Mouse (Mus musculus) cerebellum, adult 8-10 months (tissue): ENCODE data around the gene Sprn.
A peak's percentile ranks its signal among the peaks of the same experiment; 100 is the strongest.

Experiments used
- DNase-seq: peaks from one replicate; pipeline ENCODE4 v3.0.0; 2022

Sprn gene

GRCm38 (mm10) chr7:140154218-140154927 lies at the start of gene Sprn:
Gene Sprn (minus strand): TSS chr7:140154877.
- DNase-seq: peak; percentile 66

DNA sequence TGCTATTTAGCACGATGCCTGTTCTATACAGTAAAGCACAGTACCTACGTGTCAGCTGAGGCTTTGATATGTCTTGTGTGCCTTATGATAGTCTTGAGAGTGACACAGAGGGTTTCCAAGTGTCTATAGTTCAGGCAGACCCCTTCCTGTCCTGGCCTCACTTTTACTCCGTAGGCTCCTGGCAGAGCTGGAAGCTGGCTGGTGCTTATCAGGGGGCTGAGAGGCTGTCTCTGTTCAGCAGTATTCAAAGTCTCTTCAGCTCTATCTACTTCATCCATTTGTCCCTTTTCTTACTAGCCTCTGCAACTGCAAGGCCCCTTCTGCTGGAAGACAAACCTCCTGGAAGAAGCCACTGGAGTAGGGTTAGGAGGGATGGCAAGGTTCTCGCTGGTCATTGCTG lies 46.4 kb upstream of the Sprn start:
- DNase-seq: no peak

- no peak for DNase-seq
Observed at GRCm38 (mm10) chr7:140196002-140196401, 41.3 kb upstream of the Sprn start.

- no peak for DNase-seq
Observed at GRCm38 (mm10) chr7:140194031-140194430, 39.4 kb upstream of the Sprn start.

DNA sequence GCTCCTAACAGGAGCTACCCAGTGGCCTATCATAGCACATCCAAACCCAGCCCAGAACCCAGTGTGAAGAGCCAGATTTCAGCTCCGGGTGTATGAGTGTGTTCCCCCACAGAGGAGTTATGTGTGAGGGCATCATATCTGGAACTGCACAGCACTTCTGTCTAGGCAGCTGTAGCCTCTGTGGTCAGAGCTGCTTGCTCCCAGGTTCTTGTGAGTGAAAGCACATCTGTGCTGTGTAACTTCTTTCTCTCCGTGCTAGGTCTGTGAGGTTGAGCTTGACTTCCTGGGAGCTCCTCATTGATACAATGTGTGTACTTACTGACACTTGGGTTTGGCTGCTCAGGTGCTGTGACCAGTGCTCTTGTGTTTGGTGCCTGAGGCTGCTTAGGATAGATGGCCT lies 38.2 kb upstream of the Sprn start:
- no peak for DNase-seq

DNA sequence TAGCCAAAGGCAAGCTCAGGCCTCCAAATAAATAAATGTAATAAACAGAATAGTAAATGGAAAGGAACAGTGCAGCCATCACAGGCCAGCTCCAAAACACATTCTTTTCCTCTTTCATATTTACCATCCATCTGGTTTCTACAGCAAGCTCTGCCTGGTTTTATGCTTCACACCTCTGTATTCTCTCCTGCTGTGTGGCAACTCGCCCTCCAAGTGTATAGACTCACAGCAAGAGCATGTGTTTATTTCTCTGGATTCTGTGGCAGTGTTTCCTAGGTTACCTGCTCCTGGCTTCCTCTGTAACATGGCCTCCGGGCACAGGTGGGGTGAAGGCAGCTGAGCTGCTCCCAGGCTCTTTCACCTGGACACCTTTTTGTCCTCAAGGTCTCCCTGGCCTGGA lies 37.8 kb upstream of the Sprn start:
- no peak for DNase-seq

GRCm38 (mm10) chr7:140190435-140190834 lies 35.8 kb upstream of the Sprn start:
- DNase-seq: no peak

- no peak for DNase-seq
Observed at GRCm38 (mm10) chr7:140188391-140189328, 34.0 kb upstream of the Sprn start.

- no peak for DNase-seq
Observed at GRCm38 (mm10) chr7:140187721-140188390, 33.2 kb upstream of the Sprn start.

DNA sequence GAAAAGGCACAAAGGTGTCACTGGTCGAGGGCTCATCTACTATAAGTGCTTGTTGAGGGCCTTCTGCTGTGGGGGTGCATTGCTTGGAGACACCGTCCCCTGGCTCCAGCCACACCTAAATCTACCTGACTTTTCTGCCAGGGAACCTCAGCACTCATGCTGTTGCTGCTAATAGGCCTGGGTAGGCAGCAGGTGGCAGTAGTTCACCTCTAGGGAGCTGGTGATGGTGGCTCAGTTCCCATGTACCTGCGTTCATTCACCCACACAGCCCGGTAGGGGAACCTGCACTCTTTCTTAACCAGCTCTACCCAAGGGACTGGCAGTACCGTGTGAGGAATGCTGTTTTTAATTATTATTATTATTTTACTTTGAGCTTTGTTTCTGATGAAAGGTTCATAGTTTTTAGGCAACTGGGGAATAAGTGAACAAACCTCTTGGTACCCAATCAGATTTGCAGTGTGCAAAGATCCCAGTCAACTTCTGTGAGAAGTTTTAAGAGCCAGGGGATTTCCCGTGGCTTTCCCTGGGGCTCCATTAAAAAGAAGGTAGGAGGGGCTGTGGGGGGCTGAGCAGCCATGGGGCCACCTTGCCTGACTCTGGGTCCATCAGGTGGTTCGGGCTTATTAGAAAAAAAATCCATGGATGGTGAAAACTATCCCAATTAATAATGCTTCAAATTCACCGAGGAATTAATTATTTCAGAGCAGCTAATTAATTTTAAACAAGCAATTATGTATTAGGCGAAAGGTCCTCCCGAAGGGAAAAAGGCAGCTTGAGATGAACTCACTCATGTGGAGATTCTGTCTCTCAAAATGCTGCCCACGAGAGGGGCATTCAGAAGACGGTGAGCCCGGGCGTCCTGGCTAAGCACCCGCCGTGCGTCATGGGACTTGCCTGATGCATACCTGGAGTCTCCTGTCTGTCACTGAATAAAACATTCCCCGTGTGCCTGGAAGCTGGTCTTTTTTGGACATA lies 32.3 kb upstream of the Sprn start:
- DNase-seq: no peak

- DNase-seq: no peak
Observed at GRCm38 (mm10) chr7:140184206-140184605, 29.5 kb upstream of the Sprn start.

- no peak for DNase-seq
Observed at GRCm38 (mm10) chr7:140180692-140181091, 26.0 kb upstream of the Sprn start.

DNA sequence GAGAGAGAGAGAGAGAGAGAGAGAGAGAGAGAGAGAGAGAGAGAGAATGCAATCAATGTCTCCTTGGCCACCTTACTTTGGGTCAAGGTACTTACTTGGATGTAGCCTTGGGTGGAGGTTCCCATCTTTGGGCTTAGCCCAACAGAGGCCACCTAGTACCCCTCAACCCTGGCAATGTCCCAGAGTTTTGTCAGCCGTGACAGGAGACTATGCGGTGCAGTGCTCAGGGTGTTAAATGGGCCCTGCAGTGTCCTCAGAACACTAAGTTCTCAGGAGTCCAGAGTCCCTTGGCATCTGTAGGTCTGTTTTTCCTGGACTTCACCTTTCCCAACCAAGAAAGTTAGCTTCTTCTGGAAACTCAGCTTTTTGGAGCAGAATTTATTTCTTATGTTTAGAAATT lies 24.5 kb upstream of the Sprn start:
- DNase-seq: no peak

DNA sequence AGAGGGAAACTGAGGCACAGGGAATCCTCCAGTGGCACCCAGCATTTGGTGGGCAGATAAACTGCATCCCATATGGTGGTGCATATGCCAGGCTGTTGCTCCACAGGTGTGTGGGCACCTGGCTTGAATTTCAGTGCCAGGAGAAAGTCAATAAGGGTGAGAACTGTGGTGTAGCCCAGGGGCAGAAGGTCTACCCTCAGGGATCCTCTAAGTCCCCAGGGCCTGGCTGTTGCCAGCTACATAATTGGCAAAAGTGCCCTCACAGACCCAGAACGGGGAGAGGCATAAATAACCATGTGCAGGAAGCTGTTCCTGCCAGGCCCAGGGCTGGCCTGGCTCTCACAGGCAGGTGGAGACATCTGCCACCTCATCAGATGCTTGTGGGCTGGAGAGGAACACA lies 18.3 kb upstream of the Sprn start, which contains the start of gene Olfr523:
TSS of gene Olfr523 (plus strand) at position 282 of the 400 bp plus-strand sequence.
- DNase-seq: peak; percentile 54

- no peak for DNase-seq
Observed at GRCm38 (mm10) chr7:140170863-140171262, 16.2 kb upstream of the Sprn start.

GRCm38 (mm10) chr7:140169386-140169785 lies 14.7 kb upstream of the Sprn start:
- DNase-seq: no peak

- no peak for DNase-seq
Observed at GRCm38 (mm10) chr7:140167950-140168349, 13.3 kb upstream of the Sprn start.

GRCm38 (mm10) chr7:140164664-140165063 lies 10.0 kb upstream of the Sprn start, which contains the start of gene Olfr522:
Gene Olfr522 (minus strand): TSS chr7:140164764.
- no peak for DNase-seq

DNA sequence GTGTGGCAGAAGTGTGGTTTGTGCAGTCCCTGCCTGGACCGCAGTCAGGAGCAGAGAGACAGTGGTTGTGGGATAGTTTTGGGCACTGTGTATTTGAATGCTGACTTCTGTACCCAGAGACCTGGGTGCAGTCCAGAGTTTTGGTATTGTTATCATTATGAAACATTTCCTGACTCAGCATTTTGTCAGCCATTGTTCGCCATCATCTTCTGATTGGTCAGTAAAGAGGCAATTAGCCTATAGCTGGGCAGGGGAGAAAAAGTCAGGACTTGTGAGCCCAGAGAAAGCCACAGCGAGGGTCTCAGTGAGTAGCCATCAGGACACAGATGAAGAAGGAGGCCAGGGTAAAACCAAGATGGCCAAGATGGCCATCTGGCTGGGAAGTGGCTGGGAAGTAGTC lies 5.7 kb upstream of the Sprn start:
- DNase-seq: no peak

DNA sequence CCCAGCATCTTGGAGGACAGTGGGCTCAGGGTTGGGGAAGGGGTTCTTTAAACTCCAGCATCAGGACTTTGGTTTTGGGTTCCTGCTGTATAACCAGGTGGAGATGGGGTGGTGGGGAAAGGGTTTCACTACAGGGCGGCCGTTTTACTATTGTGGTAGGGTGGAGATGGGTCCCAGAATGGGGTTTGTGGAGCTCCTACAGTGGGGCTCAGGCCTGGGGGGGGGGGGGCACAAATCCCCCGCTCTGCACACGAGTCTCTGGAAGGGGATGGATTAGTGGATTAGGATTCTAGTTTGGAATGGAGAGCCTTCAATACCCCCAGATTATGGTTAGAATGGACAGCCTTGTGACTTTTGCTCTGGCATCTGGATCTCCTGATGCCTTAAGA lies 854 bp downstream of the Sprn start:
- no peak for DNase-seq

DNA sequence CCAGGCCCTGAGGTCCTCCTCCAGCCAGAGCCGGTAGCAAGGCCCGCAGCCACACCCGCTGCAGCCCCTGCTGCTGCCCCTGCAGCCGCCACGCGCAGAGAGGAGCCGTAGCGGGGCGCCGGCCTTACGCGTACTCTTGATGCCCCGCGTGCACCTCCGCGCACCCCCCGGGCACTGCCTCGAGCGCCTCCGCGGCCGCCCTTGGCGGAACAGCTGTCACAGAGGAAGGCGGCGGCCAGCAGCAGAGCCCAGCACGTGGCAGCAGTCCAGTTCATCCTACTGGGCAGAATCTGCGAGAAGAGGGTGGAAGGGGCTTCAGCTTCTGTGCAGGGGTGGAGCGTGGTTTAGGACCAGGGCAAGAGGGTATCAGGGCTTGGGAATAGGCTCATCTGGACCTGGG lies 1.3 kb downstream of the Sprn start:
- DNase-seq: peak; percentile 66

GRCm38 (mm10) chr7:140144550-140144949 lies 10.1 kb downstream of the Sprn start:
- no peak for DNase-seq
